Mouse (Mus musculus) lung, adult 2 months (tissue): ENCODE measurements around the gene Golm1.

Experiments used
- CTCF ChIP-seq: fragments of 200-500 bp; IDR thresholded peaks from 2 replicates; pipeline ENCODE4 v1.5.1; 2011; ENCODE audit warnings: mild to moderate bottlenecking, low read length, control low read depth; ENCODE audit not compliant: insufficient read depth
- POLR2A ChIP-seq: fragments of 200-500 bp; IDR thresholded peaks from 2 replicates; pipeline ENCODE4 v1.6.1; 2011; ENCODE audit warnings: low read depth, mild to moderate bottlenecking, control low read depth, low read length, borderline replicate concordance; ENCODE audit errors: extremely low read depth

- TF ChIP-seq POLR2A (no peak), CTCF (no peak)
These were observed 35.5 kb downstream of the Golm1 start for GRCm38 (mm10) chr13:59640178-59640440.
